Mouse (Mus musculus) WW6 (cell line): ENCODE data around the gene Cul9.
A peak's percentile ranks its signal among the peaks of the same experiment; 100 is the strongest.
"Not testable (repeated sequence)": the region's sequence is repeated elsewhere in the genome, so short reads cannot be mapped to it uniquely, and the experiment has no call there.

ENCODE experiments used
- DNase-seq: peaks from one replicate; pipeline ENCODE4 v3.0.0-alpha.2; 2013; ENCODE audit warnings: low read depth, low spot score

The Cul9 gene

DNA sequence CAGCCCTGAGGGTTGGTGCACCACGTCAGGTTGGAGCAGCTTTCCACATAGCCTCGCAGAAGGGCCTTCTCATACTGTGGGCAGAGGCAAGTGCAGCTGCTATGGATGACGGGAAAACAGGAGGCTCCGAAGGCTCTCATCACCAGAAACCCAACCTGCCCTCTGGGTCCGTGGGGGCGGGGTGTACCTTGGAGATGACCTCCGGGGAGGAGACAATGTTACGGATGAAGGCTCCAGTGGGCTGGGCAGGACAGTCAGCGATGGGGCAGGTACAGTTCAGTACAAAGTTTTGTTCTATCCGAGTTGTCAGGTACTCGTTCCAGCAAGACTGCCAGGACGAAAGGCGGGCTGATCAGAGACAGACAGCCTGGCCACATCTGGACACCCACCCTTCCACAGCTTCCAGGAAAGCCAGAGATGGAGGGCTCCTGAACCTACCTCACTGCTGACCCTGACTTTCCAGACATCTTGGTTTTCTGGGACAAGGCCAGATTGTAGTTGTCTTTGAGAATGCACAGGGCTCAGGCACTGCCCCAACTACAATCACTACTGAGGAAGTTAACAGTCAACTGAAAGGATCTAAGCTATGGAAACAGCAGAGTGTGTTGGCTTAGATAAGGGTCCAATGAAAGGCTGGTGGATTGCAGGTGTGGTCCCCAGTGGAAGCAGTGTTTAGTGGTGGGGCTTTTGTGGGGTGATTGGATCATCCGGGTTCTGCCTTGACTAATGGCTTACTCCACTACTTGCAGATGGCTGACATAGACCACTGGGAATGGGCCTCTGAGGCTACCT, 42.1 kb downstream of the Cul9 start:
- DNase-seq = no peak

DNA sequence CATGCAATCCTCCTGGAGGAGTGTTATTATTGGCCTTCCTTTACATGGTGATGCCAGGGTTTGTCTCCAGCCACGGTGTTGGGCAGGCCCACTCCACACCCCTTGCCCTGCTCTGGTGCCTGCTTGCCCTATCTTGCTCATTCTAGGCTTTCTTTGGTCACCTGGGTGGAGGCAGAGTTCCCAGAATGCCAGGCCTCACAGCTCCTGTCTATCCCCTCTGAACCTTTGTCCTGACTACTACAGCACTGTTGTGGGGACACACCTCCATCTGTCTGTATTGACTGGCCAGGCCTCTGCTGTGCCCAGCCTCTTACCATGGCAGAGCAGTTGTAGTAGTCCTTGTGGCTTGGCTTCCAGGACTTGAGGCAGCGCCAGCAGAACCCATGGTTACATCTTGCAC, 43.4 kb downstream of the Cul9 start:
- no peak for DNase-seq

GRCm38 (mm10) chr17:46497956-46498355, 48.2 kb downstream of the Cul9 start:
- DNase-seq = no peak

DNA sequence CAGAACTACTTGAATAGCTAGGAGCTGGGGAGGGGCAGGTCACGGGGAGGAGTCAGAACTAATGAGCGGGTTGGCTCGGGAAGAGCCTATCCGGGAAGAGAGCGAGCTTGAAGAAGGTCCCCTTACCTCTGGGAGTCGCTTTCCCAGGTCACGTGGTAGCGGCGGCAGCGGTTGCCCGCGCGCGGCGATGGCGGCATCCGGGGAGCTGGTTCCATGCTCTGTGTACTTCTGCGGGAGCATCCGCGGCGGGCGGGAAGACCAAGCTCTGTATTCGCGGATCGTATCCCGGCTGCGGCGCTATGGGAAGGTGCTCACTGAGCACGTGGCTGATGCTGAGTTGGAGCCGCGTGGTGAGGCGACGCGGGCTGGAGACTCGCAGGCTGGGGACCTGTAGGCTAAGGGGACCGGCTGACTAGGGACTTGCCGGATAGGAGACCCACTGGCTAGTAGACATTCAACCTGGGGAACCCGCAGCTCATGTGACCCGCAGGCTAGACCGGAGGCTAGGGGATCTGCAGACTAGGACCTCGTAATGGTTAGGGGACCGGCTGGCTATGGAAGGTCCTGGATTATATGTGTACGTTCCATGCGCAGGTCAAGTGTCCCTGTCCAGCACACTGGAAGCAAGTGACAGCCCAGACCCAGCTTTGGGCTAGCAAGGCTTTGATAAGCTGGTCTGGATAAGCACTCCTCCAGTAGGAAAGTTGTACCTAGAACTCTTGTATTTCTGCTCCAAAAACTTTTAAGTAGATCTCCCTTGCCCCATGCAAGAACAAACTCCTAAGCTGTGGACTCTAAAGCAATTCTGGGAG, 49.4 kb downstream of the Cul9 start, which contains the start of gene Dnph1:
Gene Dnph1, plus strand, starts transcription at position 89 of the 812 bp plus-strand sequence.
- DNase-seq = peak; percentile 70

DNA sequence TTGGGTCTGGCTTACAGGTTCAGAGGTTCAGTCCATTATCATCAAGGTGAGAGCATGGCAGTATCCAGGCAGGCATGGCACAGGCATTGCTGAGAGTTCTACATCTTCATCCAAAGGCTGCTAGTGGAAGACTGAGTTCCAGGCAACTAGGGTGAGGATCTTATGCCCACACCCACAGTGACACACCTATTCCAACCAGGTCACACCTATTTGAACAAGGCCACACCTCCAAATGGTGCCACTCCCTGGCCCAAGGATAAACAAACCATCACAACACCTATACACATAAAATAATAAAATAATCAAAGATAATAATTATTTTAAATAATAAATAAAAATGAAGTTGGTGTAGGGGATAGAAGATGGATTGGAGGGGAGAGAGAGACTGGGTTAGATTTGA, 50.1 kb downstream of the Cul9 start:
- not testable (repeated sequence) for DNase-seq

GRCm38 (mm10) chr17:46495486-46495885, 50.7 kb downstream of the Cul9 start:
- DNase-seq = no peak

- DNase-seq = no peak
Measured at GRCm38 (mm10) chr17:46487431-46487830, 58.8 kb downstream of the Cul9 start, which contains the start of gene Ttbk1. Gene Ttbk1 (minus strand): TSS chr17:46487675.

DNA sequence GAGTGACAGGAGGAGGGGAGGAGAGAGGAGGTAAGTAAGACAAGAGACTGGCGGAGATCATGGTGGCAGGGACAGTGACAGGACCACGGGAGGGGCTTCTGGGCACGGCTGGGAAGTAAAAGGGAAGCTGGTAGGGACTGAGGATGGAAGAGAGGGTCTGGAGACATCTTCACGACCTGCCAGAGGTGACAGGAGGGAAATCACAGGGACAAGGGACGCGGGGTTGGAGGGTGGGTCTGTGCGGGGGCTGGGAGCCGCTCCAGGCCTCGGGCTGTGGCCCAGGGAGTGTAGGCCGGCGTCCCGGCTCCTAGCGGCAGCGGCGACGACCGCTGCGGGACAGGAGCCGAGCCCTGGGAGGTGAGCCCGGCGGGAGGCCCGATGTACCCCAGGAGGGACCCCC, 59.2 kb downstream of the Cul9 start:
- DNase-seq = no peak

- no peak for DNase-seq
Measured at GRCm38 (mm10) chr17:46484461-46484875, 61.7 kb downstream of the Cul9 start.

DNA sequence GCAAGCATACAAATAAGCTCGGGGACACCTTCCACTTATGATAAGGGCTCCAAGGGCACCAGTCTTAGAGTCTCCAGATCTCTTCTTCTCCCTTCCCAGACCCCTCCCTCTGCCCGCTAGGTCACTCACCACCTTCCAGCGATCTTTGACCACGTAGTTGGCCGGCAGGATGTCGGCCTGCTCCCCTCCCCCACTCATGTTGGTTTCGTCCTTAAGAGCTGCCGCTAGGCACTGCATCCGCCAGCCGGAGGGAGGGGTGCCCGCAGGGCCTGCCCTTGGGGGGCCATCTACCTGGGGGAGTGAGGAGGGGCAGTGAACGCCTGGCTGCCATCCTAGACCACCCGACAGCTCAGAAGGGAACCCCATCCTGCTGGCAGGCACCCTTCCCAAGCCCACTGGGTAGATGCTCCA, 62.2 kb downstream of the Cul9 start:
- no peak for DNase-seq

- DNase-seq = peak; percentile 45
Measured at GRCm38 (mm10) chr17:46483561-46484001, 62.6 kb downstream of the Cul9 start.

GRCm38 (mm10) chr17:46477286-46477685, 68.9 kb downstream of the Cul9 start:
- DNase-seq = no peak

DNA sequence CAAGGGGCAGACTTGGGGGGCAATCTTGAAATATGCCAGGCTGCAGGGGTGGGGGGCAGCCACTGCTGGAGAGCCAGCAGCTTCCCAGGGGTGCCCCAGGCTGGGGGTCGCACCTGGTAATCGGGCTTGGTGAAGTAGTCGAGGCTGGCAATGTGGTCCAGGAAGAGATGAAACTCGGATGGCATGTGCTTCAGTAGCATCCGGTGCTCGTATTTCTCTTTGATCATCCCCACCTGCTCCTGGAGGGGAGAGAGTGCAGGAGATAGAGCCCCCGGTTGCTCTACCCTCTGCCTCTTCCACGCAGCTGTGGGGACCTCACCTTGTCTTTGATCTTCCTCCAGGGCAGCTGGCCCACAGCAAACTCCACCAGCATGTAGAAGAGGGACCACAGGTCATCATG, 69.6 kb downstream of the Cul9 start:
- no peak for DNase-seq

- no peak for DNase-seq
Measured at GRCm38 (mm10) chr17:46467830-46468229, 78.4 kb downstream of the Cul9 start.

DNA sequence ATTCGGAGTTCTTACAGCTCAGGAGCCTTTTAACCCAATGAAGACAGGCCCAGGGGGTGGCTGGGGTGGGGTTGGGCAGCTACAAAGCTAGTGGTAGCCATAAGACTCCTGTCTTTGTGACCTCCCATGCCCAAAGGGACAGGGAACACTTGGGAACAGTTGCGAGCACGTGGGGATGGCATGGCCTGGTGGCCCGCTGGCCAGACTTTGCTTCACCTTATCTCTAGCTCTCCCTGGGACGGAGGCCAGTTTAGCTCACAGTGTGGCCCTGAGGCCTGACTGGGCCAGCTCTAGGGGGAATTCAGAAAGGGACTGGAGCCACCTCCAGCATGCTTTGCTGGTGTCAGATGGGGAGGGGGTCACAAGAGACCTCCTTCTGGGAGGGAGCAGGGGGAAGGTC, 84.0 kb downstream of the Cul9 start:
- no peak for DNase-seq

DNA sequence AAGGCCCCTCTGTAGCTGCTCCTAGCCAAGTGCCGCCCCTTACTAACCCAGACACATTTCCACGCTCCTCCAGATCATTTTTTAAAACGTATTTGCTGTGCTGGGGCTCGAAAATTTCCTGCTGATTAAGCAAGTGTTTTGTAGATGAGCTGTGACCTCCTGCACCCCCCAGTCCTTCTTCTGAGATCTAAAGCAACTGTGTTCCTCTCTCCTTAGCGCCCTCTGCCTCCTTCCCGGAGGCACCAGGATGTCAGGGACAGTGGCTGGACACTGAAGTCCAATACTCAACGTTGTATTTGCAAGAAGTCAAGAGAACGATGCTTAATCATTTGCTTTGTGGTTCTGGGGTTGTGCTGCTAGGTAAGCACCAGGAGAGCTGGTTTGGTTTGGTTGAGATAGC, 84.8 kb downstream of the Cul9 start:
- DNase-seq = no peak

- no peak for DNase-seq
Measured at GRCm38 (mm10) chr17:46460673-46461072, 85.5 kb downstream of the Cul9 start.

DNA sequence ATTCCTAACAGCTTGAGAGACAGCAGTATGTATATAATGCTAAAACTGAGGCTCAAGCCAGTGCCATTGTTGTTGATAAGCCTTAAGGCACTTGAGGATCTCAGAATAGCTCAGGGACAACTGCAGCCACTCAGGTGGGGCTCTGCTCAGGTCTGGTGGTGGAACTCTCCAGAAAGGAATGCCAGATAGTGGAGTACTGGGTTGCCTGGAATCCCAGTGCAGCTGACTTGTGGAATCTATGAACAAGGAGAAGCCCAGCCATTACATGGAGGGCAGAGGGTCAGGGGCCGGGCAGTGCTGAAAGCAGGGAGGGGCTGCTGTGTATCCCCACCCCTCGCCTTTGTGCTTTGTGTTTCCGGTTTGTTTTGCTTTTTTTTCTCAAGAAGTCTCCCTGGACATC, 87.7 kb downstream of the Cul9 start:
- no peak for DNase-seq

- DNase-seq = peak; percentile 50
Measured at GRCm38 (mm10) chr17:46457791-46458190, 88.4 kb downstream of the Cul9 start.

DNA sequence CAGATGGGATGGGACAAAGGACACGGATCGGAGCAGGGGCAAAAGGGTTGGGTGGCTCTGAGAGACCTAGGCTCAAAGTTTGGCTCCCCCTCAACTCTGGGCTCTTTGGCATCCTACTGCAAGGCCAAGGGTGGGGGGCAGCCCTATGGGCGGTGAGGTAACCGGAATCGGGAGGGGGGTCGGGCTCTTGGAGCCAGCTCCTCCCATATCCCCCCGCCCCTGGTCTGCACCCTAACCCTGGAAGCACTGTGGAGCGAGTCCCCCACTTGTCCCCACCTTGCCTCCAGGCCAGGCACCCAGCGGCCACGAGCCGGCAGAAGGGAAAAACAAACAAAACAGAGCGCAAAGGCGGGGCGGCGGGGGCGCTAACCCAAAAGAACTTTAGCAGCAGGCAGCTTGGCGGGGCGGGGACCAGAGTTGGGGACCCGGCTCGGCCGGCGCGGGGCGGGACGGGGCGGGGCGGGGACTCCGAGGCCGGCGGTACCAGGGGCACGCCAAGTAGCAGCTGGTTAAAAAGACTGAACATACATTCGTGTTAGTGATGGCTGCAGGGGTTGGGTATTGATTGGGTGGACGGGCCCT, 91.0 kb downstream of the Cul9 start:
- DNase-seq = no peak

- no peak for DNase-seq
Measured at GRCm38 (mm10) chr17:46454539-46454938, 91.6 kb downstream of the Cul9 start.

DNA sequence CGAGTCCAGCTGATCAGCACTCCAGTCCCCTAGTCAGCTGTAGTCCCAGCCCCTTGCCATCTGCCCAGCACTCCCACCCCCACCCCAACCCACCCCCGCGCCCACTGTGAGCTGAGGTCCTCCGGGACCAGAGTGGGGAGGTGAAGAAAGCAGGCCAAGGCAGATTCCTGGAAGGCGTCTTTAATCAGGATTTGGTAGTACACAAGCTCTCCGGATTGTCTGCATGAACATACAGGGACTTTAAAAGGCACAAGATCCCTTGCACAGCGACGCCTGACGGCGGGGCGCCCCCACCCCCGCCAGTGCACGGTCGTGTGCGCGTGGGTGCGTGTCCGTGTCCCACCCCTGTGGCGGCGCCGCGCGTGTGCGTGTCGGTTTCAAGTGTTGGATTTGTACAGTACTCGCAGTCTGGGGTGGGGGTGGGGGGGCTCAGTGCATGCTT, 92.2 kb downstream of the Cul9 start:
- no peak for DNase-seq
